Mouse (Mus musculus) hindbrain, embryonic 11.5 days (tissue): ENCODE measurements at regions not wholly inside any gene's neighbourhood (a gene's known extent, or its start where the extent isn't known, plus 50 kb on each side); places are given as distances from the start of the nearest gene placed in this dataset.
A peak's percentile ranks its signal among the peaks of the same experiment; 100 is the strongest.

Experiments used
- ATAC-seq: fragments of 200-750 bp; cut with Nextera tagmentation; 2 replicates; pipeline ENCODE4 v1.8.0; 2017; ENCODE audit warnings: mild to moderate bottlenecking, moderate TSS enrichment, moderate library complexity; ENCODE audit not compliant: low FRiP score
- DNase-seq: peaks from one replicate; pipeline ENCODE4 v3.0.0-alpha.2; 2015; ENCODE audit warnings: low spot score
- H3K27ac ChIP-seq: fragments of 300-500 bp; sonication (generic); 2 replicates; pipeline ENCODE4 v1.5.1; 2014; ENCODE audit warnings: mild to moderate bottlenecking, low read depth, low read length
- H3K27me3 ChIP-seq: fragments of 300-500 bp; sonication (generic); 2 replicates; pipeline ENCODE4 v1.6.1; 2014; ENCODE audit warnings: mild to moderate bottlenecking, low read length, moderate library complexity, mixed read lengths; ENCODE audit not compliant: control insufficient read depth, insufficient read depth
- H3K36me3 ChIP-seq: fragments of 300-500 bp; sonication (generic); 2 replicates; pipeline ENCODE4 v1.6.1; 2014; ENCODE audit warnings: mild to moderate bottlenecking, low read length, moderate library complexity, mixed read lengths; ENCODE audit not compliant: control insufficient read depth, insufficient read depth
- H3K4me1 ChIP-seq: fragments of 300-500 bp; sonication (generic); replicated peaks from 2 replicates; pipeline ENCODE4 v1.6.1; 2014; ENCODE audit warnings: low read length, mixed read lengths; ENCODE audit not compliant: control insufficient read depth, insufficient read depth
- H3K4me2 ChIP-seq: fragments of 300-500 bp; sonication (generic); replicated peaks from 2 replicates; pipeline ENCODE4 v1.6.1; 2014; ENCODE audit warnings: mild to moderate bottlenecking, low read depth, low read length
- H3K4me3 ChIP-seq: fragments of 300-500 bp; sonication (generic); 2 replicates; pipeline ENCODE4 v1.5.1; 2014; ENCODE audit warnings: low read depth, low read length
- H3K9ac ChIP-seq: fragments of 300-500 bp; sonication (generic); 2 replicates; pipeline ENCODE4 v1.6.1; 2014; ENCODE audit warnings: low read depth, low read length
- H3K9me3 ChIP-seq: fragments of 300-500 bp; sonication (generic); 2 replicates; pipeline ENCODE4 v1.6.1; 2016; ENCODE audit warnings: low read length; ENCODE audit not compliant: control insufficient read depth
- WGBS: fragments of 180-500 bp; shearing (Covaris S2); extraction: QIAGEN DNeasy Blood & Tissue Kit; methylation state at CpG from one replicate; pipeline ENCODE4 v1.1.7; 2014; 5-methylcytosine and 5-hydroxymethylcytosine counted together

DNA sequence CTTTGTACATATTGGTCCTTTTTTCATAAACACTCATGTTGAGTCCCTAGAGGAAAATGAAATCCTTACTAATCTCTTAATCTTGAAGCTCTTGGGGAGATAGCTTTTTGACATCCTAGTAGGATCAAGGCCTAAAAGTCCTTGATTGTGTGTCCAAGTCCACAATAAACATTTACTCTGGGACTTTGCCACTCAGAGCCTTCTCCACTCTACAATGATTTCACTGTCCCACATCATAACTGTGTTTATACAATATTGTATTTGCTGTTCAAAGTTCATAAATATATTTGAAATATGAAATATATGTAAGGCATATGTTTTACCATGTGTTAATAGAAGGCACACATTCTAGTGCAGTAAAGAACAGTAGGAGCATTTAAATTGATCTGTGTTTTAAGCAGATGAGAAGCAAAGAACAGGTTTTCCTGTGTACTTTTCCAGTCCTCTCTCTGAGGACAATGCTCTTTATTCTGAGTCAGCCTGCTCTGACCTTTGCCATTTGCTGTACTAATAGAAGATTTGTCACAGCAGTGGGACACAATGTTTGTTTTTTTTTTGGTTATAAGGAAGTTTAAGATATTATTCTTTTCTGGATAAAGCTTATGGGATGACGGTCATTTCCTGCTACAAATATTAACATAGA lies 130.7 kb upstream of the Gprin3 start:
- H3K36me3 ChIP-seq, result no peaks in the 10 kb centered on the region
- H3K9me3 ChIP-seq, result no peaks in the 10 kb centered on the region
- DNase-seq, result no peak
- WGBS, result 90% methylated on average over 1 of the region's 1 CpGs
- no peak overlapping the region for H3K4me2 ChIP-seq
- no peak overlapping the region for H3K4me3 ChIP-seq
- no peaks in the 10 kb centered on the region for H3K4me1 ChIP-seq
- H3K27me3 ChIP-seq, result no peaks in the 10 kb centered on the region
- no peak for ATAC-seq
- H3K9ac ChIP-seq, result no peak overlapping the region
- H3K27ac ChIP-seq, result no peak overlapping the region

DNA sequence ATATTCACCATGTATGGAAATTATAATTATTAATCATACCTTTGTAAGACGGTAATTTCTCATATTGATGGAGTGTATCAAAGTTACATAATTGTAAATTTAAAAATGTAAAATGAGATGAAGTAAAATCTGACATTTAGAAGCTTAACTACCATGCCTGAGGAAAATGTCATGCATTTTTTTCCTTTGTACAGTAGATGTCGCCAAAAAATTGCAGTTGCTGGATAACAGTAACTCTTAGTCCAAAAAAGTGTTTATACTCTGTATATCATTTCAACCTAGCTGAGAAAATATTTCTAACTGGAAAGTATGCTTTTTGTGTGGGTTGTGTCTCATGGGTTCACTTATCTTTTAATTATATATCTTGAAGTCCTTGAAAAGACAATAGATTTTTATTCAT lies 110.9 kb upstream of the Gprin3 start:
- ATAC-seq (no peak), DNase-seq (no peak)
- 76% methylated on average over 2 of the region's 2 CpGs for WGBS

DNA sequence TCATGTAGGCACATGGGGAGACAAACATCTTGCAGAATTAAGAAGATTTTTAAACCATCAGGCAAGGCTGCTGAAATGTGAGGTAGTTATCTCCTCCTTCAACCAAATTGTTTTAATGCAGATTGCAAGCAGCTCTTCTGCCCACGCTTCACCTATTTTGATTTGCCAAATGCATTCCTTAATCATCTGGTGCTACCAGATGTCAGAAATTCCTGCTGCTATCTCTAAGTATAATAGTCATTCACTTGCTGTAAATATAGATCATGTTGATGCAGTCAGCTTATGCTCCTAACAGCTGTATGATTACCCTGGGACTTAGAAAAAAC lies 98.8 kb upstream of the Gprin3 start:
- H3K4me1 ChIP-seq, result no peaks in the 10 kb centered on the region
- no peak overlapping the region for H3K4me3 ChIP-seq
- no peaks in the 10 kb centered on the region for H3K36me3 ChIP-seq
- no peak overlapping the region for H3K4me2 ChIP-seq
- H3K27me3 ChIP-seq, result no peaks in the 10 kb centered on the region
- no peak overlapping the region for H3K9ac ChIP-seq
- ATAC-seq (no peak), DNase-seq (no peak)
- H3K9me3 ChIP-seq, result no peaks in the 10 kb centered on the region
- no peak overlapping the region for H3K27ac ChIP-seq
- WGBS, result 70% methylated on average over 1 of the region's 1 CpGs

More for the DNA sequence above, 110.9 kb upstream of the Gprin3 start:
- H3K27me3 ChIP-seq, result no peaks in the 10 kb centered on the region
- no peaks in the 10 kb centered on the region for H3K4me1 ChIP-seq
- H3K36me3 ChIP-seq, result no peaks in the 10 kb centered on the region
- no peaks in the 10 kb centered on the region for H3K9me3 ChIP-seq
- H3K9ac ChIP-seq, result no peak overlapping the region
- H3K4me3 ChIP-seq, result no peak overlapping the region
- H3K4me2 ChIP-seq, result no peak overlapping the region
- no peak overlapping the region for H3K27ac ChIP-seq

DNA sequence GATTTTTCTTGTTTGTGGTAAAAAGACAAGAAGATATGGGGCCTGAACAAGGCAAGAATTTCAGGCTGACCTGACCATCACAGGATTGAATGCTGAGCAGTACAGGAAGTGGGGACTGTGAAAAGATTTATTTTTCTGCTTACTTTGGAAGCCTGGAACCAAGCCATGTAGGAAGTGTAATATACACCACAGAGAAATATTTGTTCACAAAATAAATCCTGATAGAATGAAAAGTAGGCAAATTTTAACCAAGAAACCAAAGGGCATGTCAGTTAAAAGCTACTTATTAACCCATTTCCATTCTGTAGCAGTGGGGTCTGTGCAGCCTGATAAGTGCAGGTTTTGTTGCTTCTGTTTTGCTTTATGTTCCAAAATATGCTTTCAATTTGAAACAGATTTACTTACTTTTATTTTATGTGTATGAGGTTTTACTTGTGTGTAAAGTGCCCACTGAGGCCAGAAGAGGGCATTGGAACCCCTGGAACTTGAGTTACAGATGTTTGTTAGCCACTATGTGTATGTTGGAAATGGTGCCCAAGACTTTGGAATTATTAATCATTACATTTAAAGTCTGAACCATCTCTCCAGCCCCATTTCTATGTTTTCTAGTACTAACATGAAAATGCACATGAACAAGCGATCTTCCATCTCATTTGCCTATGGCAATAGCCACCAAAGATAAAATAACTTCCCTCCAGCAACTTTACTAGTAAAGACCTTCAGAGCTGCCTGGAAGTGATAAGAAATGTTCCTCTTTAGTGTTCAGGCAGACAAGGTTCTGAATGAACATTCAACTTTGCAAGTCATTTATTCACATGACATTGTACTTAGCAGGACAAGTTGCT lies 98.2 kb upstream of the Gprin3 start:
- DNase-seq (no peak), ATAC-seq (no peak)
- Histone ChIP-seq H3K4me1 (no peaks in the 10 kb centered on the region), H3K9ac (no peak overlapping the region), H3K27me3 (no peaks in the 10 kb centered on the region), H3K4me2 (no peak overlapping the region), H3K36me3 (no peaks in the 10 kb centered on the region), H3K4me3 (no peak overlapping the region), H3K27ac (no peak overlapping the region), H3K9me3 (no peaks in the 10 kb centered on the region)
- 86% methylated on average over 1 of the region's 1 CpGs for WGBS

DNA sequence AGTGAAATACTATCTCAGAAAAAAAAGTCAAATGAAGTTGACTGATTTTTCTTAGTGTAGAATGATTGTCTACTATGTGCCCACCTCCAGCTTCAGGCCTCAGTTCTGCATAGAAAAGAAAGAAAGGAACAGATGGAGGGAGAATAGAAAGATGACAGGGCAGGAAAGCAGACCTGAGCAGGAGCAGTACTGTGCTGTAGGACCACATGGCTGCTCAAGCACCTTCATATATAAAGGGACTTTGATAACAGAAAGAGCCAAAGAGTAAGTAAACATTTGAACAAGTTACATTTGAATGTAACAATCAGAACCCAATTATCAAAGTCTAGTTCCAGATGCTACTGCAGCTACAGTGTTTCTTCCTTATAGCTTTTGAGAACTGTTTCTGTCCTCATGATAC lies 96.9 kb upstream of the Gprin3 start:
- no peak for DNase-seq
- no peaks in the 10 kb centered on the region for H3K9me3 ChIP-seq
- no peaks in the 10 kb centered on the region for H3K27me3 ChIP-seq
- H3K36me3 ChIP-seq, result no peaks in the 10 kb centered on the region
- no peak overlapping the region for H3K4me3 ChIP-seq
- no peak overlapping the region for H3K27ac ChIP-seq
- ATAC-seq, result no peak
- H3K4me2 ChIP-seq, result no peak overlapping the region
- H3K4me1 ChIP-seq, result no peaks in the 10 kb centered on the region
- no peak overlapping the region for H3K9ac ChIP-seq

DNA sequence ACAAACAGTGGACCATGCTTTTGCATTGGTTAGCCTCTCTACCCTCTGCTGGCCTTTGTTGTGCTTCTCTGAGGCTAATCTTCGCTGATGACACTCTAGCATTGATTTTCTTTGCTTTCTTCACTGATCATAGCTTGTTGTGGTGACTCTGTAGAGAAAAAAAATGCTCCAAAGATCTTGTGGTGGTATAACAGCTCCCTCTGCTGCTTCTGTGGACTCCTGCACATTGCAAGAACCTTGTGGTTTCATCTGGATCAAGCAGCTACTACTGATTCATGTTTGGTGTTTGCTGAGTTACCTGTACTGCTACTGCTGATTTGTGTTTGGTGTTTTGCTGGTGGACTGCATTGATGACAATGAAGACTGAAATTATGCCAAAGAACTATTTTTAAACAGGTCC lies 74.7 kb upstream of the Gprin3 start:
- no peaks in the 10 kb centered on the region for H3K4me1 ChIP-seq
- H3K36me3 ChIP-seq, result no peaks in the 10 kb centered on the region
- WGBS, result 33% methylated on average over 1 of the region's 1 CpGs
- no peak overlapping the region for H3K27ac ChIP-seq
- H3K9me3 ChIP-seq, result no peaks in the 10 kb centered on the region
- no peak overlapping the region for H3K4me2 ChIP-seq
- H3K4me3 ChIP-seq, result no peak overlapping the region
- DNase-seq (no peak), ATAC-seq (no peak)
- no peak overlapping the region for H3K9ac ChIP-seq
- H3K27me3 ChIP-seq, result no peaks in the 10 kb centered on the region

DNA sequence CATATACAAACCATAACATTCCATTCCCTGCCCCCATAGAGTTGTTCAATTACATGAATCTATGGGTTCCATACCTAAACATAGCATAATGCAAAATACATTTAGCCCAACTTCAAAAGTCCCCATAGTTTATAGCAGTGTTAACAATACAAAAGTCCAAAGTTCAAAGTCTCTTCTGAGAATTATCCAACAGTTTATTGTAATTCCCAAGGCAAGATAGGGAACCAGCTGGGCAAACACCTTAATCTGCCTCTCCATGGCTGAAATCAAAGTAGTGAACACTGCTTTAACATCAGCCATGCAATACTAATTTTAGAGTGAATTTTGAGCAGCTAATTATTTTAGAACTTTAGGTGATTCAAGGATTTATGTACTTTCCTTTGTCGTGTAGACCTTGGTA lies 72.7 kb upstream of the Gprin3 start:
- no peaks in the 10 kb centered on the region for H3K36me3 ChIP-seq
- no peak for ATAC-seq

DNA sequence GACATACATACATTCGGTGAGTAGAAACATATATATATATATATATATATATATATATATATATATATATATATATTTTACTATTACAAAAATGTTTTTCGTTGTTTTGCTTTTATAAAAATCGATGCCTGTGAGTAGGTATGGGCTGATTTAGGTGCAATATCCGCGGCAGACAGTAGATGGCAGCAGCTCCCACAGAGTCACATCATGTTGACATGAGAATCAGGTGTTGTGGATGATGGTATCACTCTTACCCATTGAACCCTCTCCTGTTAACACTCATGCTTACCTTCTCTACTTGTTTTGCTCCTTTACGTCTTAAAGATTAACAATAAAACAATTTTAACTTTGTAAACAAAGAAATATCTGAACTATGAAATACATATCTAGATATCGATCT lies 72.0 kb upstream of the Gprin3 start:
- Histone ChIP-seq H3K4me3 (no peak overlapping the region), H3K4me1 (no peaks in the 10 kb centered on the region), H3K9me3 (no peaks in the 10 kb centered on the region), H3K27me3 (no peaks in the 10 kb centered on the region), H3K36me3 (no peaks in the 10 kb centered on the region), H3K27ac (no peak overlapping the region), H3K9ac (no peak overlapping the region), H3K4me2 (no peak overlapping the region)
- DNase-seq (peak; percentile 79), ATAC-seq (0 out of 2 replicates have a peak, but pooled peaks have one; percentile 61)
- 38% methylated on average over 7 of the region's 7 CpGs for WGBS

More for the DNA sequence above, 72.7 kb upstream of the Gprin3 start:
- Histone ChIP-seq H3K9me3 (no peaks in the 10 kb centered on the region), H3K4me1 (no peaks in the 10 kb centered on the region), H3K9ac (no peak overlapping the region), H3K27me3 (no peaks in the 10 kb centered on the region), H3K27ac (no peak overlapping the region), H3K4me2 (no peak overlapping the region), H3K4me3 (no peak overlapping the region)
- WGBS, result 56% methylated on average over 1 of the region's 1 CpGs
- no peak for DNase-seq

DNA sequence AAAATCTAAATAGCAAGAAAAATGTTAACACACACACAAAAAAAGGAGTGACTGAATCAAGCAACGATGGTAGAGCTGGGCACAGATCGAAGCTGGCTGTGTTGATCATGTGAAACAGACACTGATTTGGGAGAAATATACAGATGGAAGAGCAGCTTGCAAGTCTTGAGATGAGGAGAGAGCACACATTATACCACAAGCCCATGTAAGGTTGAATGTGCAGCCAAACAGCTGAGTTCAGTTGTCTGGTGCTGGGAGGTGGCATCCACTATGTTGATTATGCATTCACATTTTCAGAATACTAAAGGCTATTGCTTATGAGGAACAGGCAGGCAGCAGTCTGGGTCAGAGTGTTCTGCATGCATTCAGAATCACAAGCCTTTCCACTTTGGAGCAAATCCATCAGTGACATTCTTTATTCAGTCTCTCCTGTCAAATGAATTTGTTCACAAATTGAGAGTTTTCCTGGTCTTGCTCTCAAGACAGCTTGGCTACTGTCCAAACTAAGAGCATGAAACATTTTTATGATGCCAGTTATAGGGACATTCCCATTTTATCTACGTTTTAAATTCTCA lies 63.0 kb upstream of the Gprin3 start:
- no peaks in the 10 kb centered on the region for H3K27me3 ChIP-seq
- H3K36me3 ChIP-seq, result no peaks in the 10 kb centered on the region
- no peaks in the 10 kb centered on the region for H3K4me1 ChIP-seq
- WGBS, result 84% methylated on average over 3 of the region's 3 CpGs
- DNase-seq (no peak), ATAC-seq (no peak)
- H3K9ac ChIP-seq, result no peak overlapping the region
- no peak overlapping the region for H3K4me2 ChIP-seq
- H3K27ac ChIP-seq, result no peak overlapping the region
- H3K9me3 ChIP-seq, result no peaks in the 10 kb centered on the region
- H3K4me3 ChIP-seq, result no peak overlapping the region
